Mouse (Mus musculus) spleen, adult 2 months (tissue): Measurements from ENCODE around the gene Vmn2r25.
"Not testable (repeated sequence)": the region's sequence is repeated elsewhere in the genome, so short reads cannot be mapped to it uniquely, and the experiment has no call there.

Source experiments
- CTCF ChIP-seq: fragments of 200-500 bp; IDR thresholded peaks from 2 replicates; pipeline ENCODE4 v1.5.1; 2011; ENCODE audit warnings: mild to moderate bottlenecking, inconsistent platforms; ENCODE audit not compliant: insufficient read depth, insufficient read length, insufficient replicate concordance; ENCODE audit errors: extremely low read depth
- POLR2A ChIP-seq: fragments of 200-500 bp; IDR thresholded peaks from 2 replicates; pipeline ENCODE4 v1.6.1; 2011; ENCODE audit warnings: low read depth, low read length, inconsistent platforms

DNA sequence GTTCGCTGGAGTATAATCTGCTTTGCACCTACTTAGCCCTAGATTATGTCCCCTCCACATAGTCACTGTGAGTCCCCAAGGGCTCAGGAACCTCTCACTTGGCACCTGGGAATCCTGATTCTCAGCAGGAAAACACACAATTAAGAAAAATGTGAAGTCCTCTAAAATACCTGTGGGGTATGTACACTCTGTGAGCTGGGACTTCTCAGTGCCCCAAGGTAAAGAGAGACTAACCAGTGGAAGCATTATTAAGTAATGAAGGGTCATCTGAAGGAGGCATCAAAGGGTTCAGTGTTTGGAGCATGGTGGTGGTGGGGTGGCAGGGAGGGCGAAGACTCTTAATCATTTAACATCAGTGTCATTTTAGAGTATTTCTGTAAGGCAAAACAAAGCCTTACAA is at the start of gene Vmn2r25:
- not testable (repeated sequence) for TF ChIP-seq CTCF, POLR2A
